Mouse (Mus musculus) erythroblast, embryonic 14.5 days (primary cell): Measurements from ENCODE around the gene Ephb1.

Experiments
- GATA1 ChIP-seq: IDR thresholded peaks from 2 replicates; pipeline ENCODE4 v1.6.1; 2012; ENCODE audit warnings: low read length, inconsistent platforms, mixed read lengths
- TAL1 ChIP-seq: IDR thresholded peaks from 3 replicates; pipeline ENCODE4 v1.6.1; 2012; ENCODE audit warnings: low read length, inconsistent platforms, mixed read lengths

GRCm38 (mm10) chr9:101996183-101996582 lies 358.3 kb downstream of the Ephb1 start:
- no peak for TF ChIP-seq GATA1
- TF ChIP-seq TAL1: no peak
